Mouse (Mus musculus): Measurements from ENCODE around the gene Smyd3.

The Smyd3 gene

DNA sequence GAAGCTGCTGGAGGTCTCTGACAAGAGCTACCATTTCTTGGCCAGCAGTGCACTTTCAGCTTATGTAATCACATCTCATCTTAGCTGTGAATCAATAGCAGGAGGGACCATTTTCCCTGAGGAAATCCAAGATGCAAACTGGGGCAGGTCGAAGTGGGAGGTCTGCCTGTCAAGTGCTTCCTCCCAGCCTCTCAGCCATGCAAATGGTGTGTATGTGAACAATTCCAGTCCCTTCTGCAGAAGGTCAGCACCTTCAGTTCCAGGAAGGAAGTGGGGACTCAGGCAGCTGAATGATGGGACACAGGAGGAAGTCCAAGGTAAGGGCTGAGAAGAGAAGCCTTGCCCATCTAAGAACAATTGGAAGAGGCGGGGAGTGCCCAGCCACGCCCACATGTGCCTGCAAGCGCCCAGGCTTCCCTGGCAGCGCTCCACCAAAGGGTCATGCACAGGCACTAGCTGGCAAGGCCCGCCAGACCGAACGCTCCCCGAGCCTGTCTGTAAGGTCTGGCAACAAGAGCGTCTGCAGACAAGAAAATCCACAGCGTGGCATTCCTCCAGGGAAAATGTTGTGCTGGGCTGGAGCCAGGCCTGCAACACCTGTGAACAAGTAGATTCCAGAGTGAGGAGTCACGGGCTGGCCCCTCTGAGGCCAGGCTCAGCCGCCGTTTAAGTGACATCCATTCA is 381.2 kb downstream of the Smyd3 start:
- in situ Hi-C loops (cut with MboI; ENCODE audit: low sequenced_read_pairs): loop anchor here (25.0 kb wide), 1 partner anchor 599 kb away; the partner anchor contains the start of gene Kif26b

DNA sequence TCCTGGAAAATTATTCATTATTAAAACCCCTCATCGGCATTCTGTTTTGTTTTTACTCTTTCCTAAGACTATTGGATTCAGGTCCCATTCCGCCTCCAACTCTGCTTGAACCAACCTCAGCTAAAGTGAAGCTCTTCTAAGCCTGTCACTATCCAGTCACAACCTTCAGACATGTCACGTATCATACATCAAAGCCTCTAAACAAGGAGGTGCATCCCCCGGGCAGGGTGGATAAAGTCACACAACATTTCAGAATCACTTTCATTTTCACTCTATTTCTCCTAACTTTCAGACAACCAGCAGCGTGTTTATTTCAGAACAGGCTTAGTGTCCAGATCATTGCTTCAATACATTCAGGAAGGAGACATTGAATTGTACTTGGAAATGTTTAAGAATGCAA is 387.8 kb downstream of the Smyd3 start:
- in situ Hi-C loops (cut with MboI; ENCODE audit: low sequenced_read_pairs): loop anchor here (25.0 kb wide), 1 partner anchor 593 kb away; the partner anchor contains the start of gene Kif26b

DNA sequence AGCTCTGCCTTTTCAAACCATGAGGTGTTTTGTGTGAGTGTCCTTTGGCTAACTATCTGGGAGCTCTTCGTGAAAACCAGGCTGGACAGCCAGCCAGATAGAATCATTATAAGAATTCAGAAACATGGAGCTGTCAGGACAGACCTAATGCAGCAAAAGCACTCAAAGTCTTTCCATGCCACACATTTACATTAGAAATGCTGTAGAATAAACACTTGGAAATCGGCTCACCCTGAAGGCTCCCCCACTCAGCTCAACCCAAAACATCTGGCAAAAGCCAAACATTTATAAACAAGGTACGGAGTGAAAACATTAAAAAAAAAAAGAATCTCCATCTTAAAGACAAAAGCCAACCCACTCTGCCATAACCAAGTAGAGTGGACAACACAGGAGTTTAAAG is 391.6 kb downstream of the Smyd3 start:
- in situ Hi-C loops (cut with MboI; ENCODE audit: low sequenced_read_pairs): loop anchor here (25.0 kb wide), 1 partner anchor 589 kb away; the partner anchor contains the start of gene Kif26b

DNA sequence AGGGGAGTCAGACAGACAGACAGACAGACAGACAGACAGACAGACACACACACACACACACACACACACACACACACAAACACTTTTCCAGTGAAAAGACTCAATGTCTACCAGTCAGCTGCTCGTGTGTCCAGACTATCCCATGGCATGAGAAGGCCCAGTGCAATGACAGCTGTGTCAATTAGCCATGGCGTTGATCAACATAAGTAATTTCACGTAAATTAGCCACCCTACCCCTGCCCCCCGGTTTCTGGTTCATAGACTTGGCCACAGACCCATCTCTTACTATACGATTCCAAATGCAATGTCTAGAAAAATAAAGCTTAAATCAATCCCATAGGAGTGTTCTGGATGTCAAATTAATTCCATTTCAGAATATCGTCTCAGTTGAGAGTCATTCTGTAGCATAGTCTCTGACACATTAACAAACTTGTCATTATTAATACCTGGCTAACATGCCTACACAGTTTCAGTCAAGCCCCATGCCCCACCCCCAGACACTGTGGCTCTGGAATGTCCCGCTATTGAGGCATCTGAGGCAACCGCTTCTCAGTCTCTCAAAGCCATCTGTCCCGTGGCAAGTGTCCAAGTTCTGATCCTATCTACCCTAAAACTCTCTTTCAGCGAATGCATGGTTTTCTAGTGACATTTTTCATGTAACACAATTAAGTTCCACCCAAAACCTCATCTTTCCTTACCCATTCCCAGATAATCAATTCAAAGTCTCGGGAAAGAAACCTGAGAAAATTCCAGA is 395.2 kb downstream of the Smyd3 start:
- in situ Hi-C loops (cut with MboI; ENCODE audit: low sequenced_read_pairs): no loop called here

DNA sequence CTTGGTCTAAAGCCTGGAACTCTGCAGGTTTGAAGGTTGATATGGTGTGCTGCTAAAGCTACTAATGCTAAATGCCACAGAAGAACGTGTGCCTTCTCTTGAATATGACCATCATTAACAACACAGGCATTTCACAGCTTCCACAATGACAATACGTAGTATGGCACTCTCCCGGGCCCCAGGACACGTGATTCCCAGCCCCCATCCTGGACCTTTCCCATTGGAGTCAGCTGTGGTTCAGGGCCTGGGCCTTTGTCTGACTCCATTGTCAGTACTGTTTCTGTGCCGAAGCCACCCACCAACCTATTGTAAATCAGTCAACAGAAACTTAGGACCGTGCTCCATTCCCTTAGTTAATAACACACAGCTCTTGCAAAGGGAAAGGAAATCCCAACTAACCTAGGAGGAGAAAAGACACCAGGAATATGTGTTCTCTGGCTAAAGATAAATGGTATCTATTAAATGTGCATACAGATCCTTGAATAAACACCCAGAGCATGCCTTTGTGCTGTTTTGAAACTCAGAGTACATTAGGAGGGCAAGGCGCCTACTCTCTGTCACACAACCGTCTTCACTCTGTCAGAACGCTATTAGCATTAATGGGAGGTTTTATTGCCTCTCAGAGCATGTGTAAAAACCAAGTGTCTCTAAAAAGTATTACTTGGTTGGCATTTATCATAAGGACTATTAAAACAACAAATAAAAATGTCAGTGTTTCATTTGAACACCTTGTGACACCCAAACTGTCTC is 397.4 kb downstream of the Smyd3 start:
- in situ Hi-C loops (cut with MboI; ENCODE audit: low sequenced_read_pairs): no loop called here

DNA sequence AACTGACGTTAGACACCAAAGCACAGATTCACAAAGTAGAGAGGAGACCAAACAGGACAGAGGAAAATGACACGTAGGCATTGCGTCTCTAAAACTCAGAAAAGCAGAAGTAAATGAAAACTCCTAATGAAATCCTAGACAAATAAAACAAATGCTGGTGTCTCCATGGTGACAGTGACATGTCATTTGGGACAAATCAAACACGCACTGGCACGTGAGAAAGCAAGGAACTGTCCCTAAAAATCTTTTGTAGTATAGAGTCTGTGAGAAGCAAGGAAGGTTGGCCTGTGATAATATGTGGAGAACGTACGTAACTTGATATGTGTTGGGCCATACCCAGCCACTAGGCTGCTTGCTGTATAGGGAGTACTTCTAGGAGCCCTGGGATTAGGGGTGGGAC is 399.2 kb downstream of the Smyd3 start:
- in situ Hi-C loops (cut with MboI; ENCODE audit: low sequenced_read_pairs): no loop called here

DNA sequence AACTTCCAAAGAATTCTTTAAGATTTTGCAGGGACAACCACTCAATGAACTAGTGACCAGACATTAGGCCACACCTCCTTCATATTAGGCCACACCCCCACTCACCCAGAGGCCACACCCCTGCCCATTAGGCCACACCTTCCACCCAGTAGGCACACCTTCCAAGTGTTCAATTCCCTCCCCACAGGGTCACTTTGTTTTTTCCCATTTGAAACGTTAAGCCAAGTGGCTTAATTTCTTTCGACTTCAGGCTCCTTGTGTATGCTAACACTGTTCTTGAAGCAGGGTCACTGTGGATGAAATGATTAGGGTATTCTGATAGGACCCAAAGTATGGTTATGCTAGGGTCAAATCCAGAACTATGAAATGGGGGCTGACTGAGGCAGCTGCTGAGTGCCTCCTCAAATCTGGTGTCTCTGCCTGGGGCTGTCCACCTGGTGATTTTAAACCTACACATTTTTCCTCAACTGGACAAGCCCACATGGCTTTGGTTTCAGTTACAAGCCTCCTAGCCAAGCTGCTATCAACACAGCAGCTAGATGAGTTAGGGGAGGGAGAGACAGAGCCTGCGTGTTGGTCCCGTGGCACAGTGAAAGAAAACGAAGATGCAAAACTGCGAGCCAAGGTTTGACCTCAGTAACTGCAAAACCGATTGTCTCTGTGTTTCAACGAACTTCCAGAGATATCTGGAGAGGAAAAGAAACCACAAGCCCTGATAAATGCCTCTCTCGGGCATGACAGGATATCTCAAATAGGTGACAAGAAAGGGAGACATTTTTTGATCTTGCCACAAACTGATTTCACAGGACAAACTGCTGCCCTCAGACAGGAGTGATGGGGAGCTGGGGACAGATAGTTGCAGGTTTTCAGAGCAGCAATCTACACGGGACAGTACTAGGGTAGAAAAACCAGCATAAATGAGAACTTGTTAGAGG is 400.8 kb downstream of the Smyd3 start:
- in situ Hi-C loops (cut with MboI; ENCODE audit: low sequenced_read_pairs): no loop called here

DNA sequence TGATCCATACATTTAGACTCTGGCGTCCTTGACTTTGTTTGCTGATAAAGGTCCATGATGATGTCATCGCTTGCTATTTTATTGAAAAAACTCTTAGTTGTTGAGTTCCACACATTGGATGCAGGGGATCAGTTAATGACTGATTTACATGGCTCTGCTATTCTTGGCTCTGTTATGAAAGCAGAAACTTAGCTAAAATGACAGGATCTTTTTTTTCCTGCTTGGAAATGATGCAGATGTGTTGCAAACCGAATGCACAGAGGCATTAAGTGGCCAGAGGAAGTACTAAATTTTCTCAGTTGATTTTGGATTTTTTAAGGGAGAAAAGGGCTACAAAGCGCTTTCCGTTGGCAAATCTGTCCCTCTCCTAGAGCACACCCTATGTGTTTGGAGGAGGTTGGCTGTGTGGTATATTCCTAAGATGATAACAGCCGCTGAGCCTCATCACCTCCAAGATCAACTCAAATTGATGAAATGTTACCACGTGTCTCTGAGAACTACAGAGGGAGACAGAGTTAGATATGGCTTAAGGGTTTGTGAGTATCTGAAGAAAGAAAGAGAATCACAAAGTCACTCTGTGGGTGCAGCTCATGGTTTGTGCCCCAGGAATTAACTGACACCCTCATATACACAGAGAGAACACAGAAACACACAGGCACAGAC is 402.9 kb downstream of the Smyd3 start:
- in situ Hi-C loops (cut with MboI; ENCODE audit: low sequenced_read_pairs): no loop called here

DNA sequence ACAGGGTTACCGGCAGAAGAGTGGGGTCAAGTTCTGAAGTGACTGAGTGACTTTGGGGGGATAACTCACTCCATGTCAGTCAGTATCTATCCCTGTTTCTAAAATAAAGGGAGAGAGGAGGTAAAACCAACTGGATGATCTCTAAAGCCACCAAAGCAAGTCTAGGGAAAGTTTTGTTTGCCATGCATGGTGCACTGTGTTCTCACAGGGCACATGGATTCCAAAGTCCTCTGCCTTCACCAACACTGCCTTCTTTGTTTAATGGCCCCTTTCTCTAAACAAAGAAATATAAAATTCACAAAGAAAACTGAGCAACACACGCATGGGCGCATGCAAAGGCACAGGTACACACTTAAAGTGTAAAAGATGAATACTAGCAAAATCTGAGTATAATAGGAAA is 403.5 kb downstream of the Smyd3 start:
- in situ Hi-C loops (cut with MboI; ENCODE audit: low sequenced_read_pairs): no loop called here

DNA sequence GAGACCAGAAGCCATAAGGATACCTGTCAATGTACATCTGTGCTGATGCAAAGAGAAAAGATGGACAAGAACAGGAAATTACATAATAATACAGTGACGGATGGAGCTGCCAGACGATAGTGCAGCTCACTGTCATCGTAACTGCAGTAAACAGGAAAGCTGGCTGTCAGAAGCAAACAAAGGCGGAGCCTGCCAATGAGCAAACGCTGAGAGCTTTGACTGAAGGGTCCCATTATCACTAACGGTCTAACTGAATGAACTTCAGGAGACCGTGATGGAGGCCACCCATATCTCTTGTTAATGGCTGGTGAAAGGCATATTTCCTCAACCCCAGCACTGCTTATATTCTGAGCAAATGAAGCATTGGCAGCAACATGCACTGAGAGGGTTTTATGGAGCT is 409.1 kb downstream of the Smyd3 start:
- in situ Hi-C loops (cut with MboI; ENCODE audit: low sequenced_read_pairs): no loop called here

DNA sequence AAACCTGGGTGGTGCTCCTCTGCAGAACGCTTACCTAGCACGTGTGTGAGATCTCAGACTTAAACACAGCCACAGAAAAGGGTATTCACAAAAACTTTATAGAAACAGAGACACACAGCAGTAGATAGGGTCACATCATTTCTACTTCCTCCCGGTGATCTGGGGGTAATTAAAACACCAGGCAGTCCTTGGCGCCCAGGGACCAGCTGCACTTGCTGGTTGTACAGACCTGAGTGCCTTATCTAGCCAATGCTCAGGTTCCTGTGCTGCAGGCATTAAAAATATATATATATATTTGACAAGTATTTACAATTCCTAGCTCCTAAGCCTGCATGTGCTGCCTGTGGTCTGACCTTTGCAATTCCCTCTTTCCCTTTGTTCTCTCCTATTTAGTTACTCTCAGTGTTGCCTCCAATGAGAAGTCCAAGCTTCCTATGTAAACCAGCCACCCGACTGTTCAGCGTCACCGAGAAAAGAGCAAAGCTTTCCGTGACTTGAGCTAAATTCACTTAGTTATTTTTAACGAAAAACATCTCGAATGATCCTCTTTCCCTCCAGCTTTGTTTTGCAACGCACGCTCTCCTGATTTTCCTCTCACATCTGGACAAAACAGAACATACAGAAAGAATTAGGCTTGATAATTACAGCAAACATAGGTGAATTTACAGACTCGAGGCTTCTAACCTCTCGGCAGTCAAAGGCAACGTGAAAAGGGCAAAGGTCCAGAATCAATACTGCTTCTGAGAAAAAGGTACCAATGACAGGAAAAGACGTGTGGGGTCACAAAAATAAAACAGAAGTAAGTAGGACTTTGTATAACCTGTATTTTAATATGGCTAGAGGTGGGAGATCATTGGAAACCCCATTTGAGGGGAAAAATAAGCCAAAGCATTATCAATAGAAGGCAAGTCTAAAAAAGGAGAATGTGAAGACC is 409.8 kb downstream of the Smyd3 start:
- in situ Hi-C loops (cut with MboI; ENCODE audit: low sequenced_read_pairs): no loop called here

DNA sequence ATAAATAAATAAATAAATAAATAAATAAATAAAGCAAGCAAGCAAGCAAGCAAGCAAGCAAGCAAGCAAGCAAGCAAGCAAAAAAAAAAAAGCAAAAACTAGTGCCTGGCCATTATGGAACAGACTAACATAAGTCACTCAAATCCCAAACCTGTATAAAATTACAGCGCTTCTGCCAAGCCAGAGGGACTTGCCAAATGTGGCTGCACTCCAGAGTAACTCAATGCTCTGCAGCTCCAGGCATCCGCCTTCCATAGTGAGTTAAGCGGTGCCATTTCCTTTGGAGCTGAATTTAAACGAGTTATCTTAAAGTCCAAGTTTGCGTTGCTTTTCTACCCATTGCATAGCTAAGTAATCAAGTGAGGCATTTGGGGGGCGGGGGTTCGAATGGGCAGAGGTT is 410.6 kb downstream of the Smyd3 start:
- in situ Hi-C loops (cut with MboI; ENCODE audit: low sequenced_read_pairs): no loop called here

DNA sequence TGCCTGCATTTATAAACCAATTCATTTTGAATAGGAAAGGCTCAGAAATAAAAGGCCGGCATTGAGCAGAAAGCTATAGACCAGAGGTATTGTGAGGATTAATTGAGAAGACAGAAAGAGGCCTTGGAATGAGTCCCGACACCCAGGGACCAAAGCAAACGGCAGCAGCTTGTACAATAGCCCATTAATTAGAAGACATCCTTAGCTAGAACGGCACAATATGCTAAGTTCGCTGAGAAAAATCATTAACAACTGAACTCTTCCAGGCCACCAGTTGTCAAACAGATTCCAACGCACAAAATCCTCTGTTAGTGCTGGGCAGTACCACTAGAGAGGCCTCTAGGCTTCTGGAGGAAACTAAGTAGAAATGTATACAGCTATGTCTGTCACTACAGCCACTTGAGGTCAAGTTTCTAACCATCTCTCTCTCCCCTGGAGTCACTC is 411.1 kb downstream of the Smyd3 start:
- in situ Hi-C loops (cut with MboI; ENCODE audit: low sequenced_read_pairs): no loop called here

DNA sequence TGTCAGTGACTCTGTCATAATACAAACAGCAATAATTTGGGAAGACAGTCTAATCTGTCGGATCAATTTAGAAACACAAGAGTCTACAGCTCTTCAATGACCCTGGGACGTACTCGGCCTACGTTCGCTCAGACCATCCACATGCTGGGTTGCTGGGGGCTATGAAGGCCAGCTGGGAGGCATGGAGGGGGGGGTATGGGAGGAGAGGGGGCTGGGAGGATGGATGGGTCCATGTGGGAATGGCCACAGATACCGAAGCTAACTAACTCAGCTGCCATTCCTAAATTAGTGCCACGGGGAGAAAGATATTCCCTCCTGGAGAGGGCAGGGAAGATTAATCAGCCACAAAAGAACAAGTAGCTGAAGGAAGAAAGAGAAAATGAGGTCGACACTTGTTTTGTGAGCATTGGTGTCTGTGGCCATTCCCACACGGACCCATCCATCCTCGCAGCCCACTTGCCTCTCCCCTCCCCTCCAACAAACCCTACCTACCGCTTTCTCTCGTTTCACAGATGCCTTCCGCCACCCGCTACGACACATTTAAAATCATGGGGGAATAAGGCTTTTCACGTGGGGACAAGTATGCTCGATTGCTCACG is 411.6 kb downstream of the Smyd3 start:
- in situ Hi-C loops (cut with MboI; ENCODE audit: low sequenced_read_pairs): no loop called here

DNA sequence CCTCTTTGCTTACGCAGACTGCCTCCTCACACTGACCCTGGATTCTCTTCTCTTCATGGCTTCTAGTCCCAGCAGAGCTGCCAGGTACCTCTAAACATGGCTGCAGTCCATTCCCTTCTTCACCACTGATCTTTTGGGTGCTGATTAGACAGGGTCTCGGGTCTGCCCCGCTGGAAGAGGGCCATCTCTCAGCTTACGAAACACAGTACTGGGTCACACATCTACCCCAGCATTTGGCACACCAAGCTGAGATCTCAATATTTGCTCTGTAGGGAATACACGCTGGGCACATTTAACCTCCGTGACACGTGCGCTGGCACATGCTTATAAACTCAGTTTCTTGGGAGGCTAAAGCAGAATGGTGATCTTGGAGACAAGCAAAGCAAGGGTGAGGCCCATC is 413.4 kb downstream of the Smyd3 start:
- in situ Hi-C loops (cut with MboI; ENCODE audit: low sequenced_read_pairs): no loop called here

DNA sequence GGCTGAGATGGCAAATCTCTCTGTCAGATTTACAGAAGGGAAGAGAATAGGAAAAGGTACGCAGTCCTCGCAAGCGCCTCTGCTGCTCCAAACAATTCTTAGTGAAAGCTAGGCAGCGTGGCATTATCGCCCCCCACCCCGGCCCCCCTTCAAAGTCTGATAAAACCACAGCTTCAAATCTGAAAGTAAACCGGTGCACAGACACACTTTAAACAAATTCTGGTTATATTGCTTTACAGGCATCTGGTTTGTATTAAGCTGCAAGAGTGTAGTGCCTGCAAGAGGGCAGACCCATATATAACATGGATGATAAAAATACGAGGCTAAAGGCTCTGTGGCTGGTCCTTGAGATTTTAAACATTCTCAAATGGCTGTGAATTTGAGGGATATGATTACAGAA is 420.8 kb downstream of the Smyd3 start:
- in situ Hi-C loops (cut with MboI; ENCODE audit: low sequenced_read_pairs): no loop called here

DNA sequence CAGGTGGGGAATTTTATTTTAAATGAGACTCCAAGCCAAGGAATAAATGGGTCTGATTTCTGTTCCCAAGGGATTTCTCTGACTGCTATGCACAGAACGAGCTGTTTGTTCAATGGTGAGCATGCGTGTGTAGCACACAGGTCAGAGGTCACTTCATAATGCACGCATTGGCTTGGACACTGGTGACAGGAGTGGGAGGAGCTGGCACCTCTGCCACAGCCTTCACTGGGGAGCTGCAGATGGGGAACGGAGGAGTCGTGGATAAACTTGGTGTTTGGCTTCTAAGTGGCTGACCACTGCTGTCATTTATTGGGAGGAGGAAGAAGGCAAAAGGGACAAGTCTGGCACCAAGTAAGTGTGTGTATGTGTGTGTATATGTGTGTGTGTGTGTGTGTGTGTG is 421.5 kb downstream of the Smyd3 start:
- in situ Hi-C loops (cut with MboI; ENCODE audit: low sequenced_read_pairs): no loop called here

DNA sequence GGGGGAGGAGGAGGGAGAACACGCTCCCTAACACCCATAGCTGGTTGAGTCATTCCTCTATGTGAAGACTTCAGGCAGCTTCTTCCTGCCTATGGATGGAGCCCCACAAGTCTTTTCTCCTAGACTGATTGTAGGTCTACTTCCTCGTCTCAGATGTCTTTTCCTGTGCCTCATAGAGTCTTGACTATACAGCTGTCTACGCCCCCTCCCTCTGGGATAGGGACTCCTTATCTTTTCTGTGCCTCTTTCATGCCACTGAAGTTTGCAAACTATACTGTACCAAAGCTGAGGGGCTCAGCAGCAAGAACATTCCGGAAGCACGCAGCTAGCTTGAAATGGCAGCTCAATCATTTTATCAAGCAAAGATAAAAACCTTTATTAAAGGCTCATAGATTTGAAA is 428.7 kb downstream of the Smyd3 start:
- in situ Hi-C loops (cut with MboI; ENCODE audit: low sequenced_read_pairs): no loop called here

Measured in CH12F3 (cell line).